Mouse (Mus musculus) stomach, postnatal 0 days (tissue): ENCODE data around the gene Apbb1ip. TPM values are rescaled to one million over a fixed set of nuclear protein-coding genes. Genes with fewer than 3 reads are reported as not detected.

ENCODE experiments used
- ATAC-seq: fragments of 200-750 bp; cut with Nextera tagmentation; 2 replicates; pipeline ENCODE4 v1.8.0; 2017; ENCODE audit not compliant: low FRiP score, low TSS enrichment
- DNase-seq: peaks from one replicate; pipeline ENCODE4 v3.0.0-alpha.2; 2016; ENCODE audit warnings: low spot score
- H3K27ac ChIP-seq: fragments of 300-500 bp; sonication (generic); replicated peaks from 2 replicates; pipeline ENCODE4 v1.5.1; 2014; ENCODE audit warnings: mild to moderate bottlenecking, control low read depth
- H3K27me3 ChIP-seq: fragments of 300-500 bp; sonication (generic); 2 replicates; pipeline ENCODE4 v1.6.1; 2014; ENCODE audit warnings: low read length; ENCODE audit not compliant: control insufficient read depth, insufficient read depth
- H3K36me3 ChIP-seq: fragments of 300-500 bp; sonication (generic); 2 replicates; pipeline ENCODE4 v1.6.1; 2014; ENCODE audit warnings: low read length, mixed read lengths; ENCODE audit not compliant: control insufficient read depth, insufficient read depth
- H3K4me1 ChIP-seq: fragments of 300-500 bp; sonication (generic); replicated peaks from 2 replicates; pipeline ENCODE4 v1.6.1; 2014; ENCODE audit warnings: antibody characterized with exemption; ENCODE audit not compliant: control insufficient read depth, insufficient read depth
- H3K4me2 ChIP-seq: fragments of 300-500 bp; sonication (generic); replicated peaks from 2 replicates; pipeline ENCODE4 v1.6.1; 2014; ENCODE audit warnings: low read depth, mild to moderate bottlenecking, control low read depth, moderate library complexity
- H3K4me3 ChIP-seq: fragments of 300-500 bp; sonication (generic); 2 replicates; pipeline ENCODE4 v1.5.1; 2014; ENCODE audit warnings: low read depth, low read length, control low read depth
- H3K9ac ChIP-seq: fragments of 300-500 bp; sonication (generic); 2 replicates; pipeline ENCODE4 v1.6.1; 2014; ENCODE audit warnings: mild to moderate bottlenecking, low read length, control low read depth, mixed read lengths
- H3K9me3 ChIP-seq: fragments of 300-500 bp; sonication (generic); 2 replicates; pipeline ENCODE4 v1.6.1; 2016; ENCODE audit warnings: low read length; ENCODE audit not compliant: control insufficient read depth
- CTCF ChIP-seq: IDR thresholded peaks from 2 replicates; pipeline ENCODE4 v1.5.1; 2016; ENCODE audit warnings: antibody characterized with exemption, low read depth, mild to moderate bottlenecking, moderate library complexity
- EP300 ChIP-seq: optimal IDR thresholded peaks from 2 replicates; pipeline ENCODE3; 2016; ENCODE audit warnings: antibody characterized with exemption
- WGBS: fragments of 180-500 bp; shearing (Covaris S2); extraction: QIAGEN DNeasy Blood & Tissue Kit; methylation state at CpG from one replicate; pipeline ENCODE4 v1.1.7; 2014; 5-methylcytosine and 5-hydroxymethylcytosine counted together
- polyA plus RNA-seq: library from polyadenylated mRNA; unstranded; fragments of >200 nt; fragmentation: Nextera tagmentation; extraction: Ambion mirVana; gene quantifications from 2 replicates; pipeline ENCODE4 v1.2.1, GENCODE M21; 2015

Apbb1ip gene
- polyA plus RNA-seq: 0.79 and 1.5 TPM in 2 replicates

DNA sequence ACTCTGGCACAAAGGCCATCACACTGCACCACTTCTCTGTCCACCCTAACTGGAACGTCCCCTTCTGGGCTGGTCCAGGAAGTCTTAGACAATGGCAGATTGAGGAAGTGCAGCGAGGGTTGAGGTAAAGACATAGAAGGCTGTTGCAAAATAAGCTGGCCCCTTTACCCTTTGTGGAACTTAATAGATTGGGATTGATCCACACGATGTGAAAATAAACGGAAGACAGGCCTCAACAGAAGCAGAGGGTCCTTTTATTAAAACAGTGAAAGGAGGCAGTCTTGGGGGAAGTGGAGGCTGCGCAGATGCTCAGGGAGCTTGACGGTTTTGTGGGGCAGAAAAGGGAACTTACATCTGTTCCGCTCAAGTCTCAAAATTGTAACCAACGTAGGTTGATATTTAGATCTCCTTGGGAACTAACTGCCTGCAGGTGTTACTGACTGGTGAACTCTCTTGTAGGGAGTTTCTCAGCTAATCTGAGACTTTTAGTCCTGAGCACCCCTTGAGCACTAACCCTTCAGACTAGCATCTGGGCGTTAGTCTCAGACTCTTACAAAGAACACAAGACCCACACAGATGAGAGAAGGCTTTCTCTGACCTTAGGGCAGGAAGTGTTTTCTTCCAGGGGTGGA, at the start of gene Apbb1ip:
Gene Apbb1ip (plus strand): TSS at position 546 of the 632 bp plus-strand sequence.
- no peak for DNase-seq
- H3K9me3 ChIP-seq: no peaks in the 10 kb centered on the region
- H3K9ac ChIP-seq: peak within 1 kb of the TSS; percentile 45
- H3K4me3 ChIP-seq: peak within 1 kb of the TSS; percentile 33
- TF ChIP-seq EP300 (no peak), CTCF (no peak)
- H3K4me1 ChIP-seq: no peaks in the 10 kb centered on the region
- no peak for ATAC-seq
- peak within 1 kb of the TSS; percentile 64 for H3K4me2 ChIP-seq
- H3K36me3 ChIP-seq: no peaks in the 10 kb centered on the region
- WGBS: 39% methylated on average over 9 of the region's 9 CpGs
- no peaks in the 10 kb centered on the region for H3K27me3 ChIP-seq
- H3K27ac ChIP-seq: no peak within 1 kb of the TSS; the same call in 1 of the 2 replicates

DNA sequence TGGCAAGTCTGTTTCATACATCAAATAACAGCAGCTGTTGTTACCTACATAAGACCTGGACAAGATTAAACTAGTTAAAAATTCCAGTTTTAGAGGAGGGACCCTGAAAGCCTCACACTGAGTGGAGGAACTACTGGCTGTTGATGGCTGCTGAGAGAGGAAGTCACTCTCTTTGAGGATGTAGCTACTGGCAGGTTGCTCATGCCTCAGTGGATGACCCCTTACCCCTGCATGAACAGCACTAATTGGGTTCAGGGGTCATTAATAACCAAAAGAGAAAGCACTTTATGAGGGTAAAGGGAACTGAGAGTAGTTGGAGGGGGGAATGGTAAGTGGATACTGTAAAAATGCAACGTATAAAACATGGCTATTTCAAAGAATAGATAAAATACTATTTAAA, 46.8 kb upstream of the Apbb1ip start:
- Histone ChIP-seq H3K4me3 (no peak overlapping the region), H3K4me1 (no peaks in the 10 kb centered on the region), H3K4me2 (no peak overlapping the region), H3K36me3 (no peaks in the 10 kb centered on the region), H3K9ac (no peak overlapping the region), H3K27ac (no peak overlapping the region), H3K9me3 (no peaks in the 10 kb centered on the region), H3K27me3 (no peaks in the 10 kb centered on the region)
- no peak for TF ChIP-seq EP300
- no peak for TF ChIP-seq CTCF
- WGBS: 64% methylated on average over 1 of the region's 1 CpGs
- ATAC-seq (no peak), DNase-seq (no peak)

DNA sequence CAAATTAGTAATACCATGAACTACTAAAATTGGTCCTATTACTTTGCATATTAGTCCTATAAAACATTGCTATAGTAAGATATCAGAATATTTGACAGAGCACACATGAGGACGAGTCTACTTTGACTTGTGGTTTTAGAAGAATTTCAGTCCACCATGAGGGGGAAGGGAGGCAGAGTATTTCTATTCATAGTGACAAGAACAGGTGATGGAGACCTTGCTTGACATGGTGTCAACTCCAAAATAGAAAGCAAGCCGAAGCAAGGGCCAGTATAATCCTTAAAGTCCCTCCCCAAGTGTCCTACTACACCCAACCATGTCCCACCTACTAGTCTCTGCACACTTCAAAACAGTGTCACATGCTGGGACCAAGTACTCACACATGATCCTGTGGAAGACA, 37.8 kb upstream of the Apbb1ip start:
- H3K4me2 ChIP-seq: no peak overlapping the region
- no peak overlapping the region for H3K27ac ChIP-seq
- H3K4me3 ChIP-seq: no peak overlapping the region
- H3K4me1 ChIP-seq: no peaks in the 10 kb centered on the region
- no peak overlapping the region for H3K9ac ChIP-seq
- TF ChIP-seq CTCF (no peak), EP300 (no peak)
- ATAC-seq: no peak
- H3K9me3 ChIP-seq: no peaks in the 10 kb centered on the region
- no peaks in the 10 kb centered on the region for H3K27me3 ChIP-seq
- no peak for DNase-seq
- H3K36me3 ChIP-seq: no peaks in the 10 kb centered on the region
- 73% methylated on average over 2 of the region's 2 CpGs for WGBS

DNA sequence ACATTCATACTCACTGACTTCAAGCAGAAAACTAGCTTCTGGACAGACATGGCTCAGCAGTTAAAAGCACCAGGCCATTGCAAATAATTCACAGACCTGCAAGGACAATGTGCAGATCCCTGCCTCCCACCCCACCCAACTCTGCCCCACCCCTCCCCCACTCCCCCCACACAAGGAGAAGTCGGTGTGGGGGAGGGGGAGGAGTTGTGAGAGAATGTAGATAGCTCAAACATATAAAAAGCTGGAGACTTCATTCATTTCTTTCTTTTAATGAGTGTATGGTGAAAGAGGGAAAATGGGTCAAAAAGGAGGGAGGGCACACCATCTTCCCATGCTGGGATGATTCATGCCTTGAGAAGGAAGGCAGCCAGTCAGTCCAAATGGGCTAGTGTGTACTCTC, 34.5 kb upstream of the Apbb1ip start:
- ATAC-seq (no peak), DNase-seq (no peak)
- H3K27me3 ChIP-seq: no peaks in the 10 kb centered on the region
- no peaks in the 10 kb centered on the region for H3K36me3 ChIP-seq
- no peak overlapping the region for H3K27ac ChIP-seq
- no peak overlapping the region for H3K9ac ChIP-seq
- WGBS: 87% methylated on average over 1 of the region's 1 CpGs
- no peak overlapping the region for H3K4me3 ChIP-seq
- H3K9me3 ChIP-seq: no peaks in the 10 kb centered on the region
- no peak overlapping the region for H3K4me2 ChIP-seq
- TF ChIP-seq EP300: no peak
- TF ChIP-seq CTCF: no peak
- no peaks in the 10 kb centered on the region for H3K4me1 ChIP-seq

DNA sequence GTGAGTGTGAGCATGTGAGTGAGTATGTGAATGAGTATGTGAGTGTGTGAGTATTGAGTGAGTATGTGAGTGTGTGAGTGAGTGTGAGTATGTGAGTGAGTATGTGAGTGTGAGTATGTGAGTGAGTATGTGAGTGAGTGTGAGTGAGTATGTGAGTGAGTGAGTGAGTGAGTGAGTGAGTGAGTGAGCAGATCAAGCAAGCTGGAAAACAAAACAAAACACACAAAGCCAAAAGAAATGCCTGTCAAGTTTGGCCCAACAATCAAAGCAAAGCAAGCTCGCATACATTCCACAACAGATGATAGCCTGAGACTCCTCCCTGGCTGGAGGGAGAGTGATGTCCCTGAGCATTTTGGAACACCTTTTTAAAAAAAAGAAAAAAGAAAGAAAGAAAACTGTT, 33.5 kb upstream of the Apbb1ip start:
- Histone ChIP-seq H3K4me2 (no peak overlapping the region), H3K9me3 (no peaks in the 10 kb centered on the region), H3K9ac (no peak overlapping the region), H3K27me3 (no peaks in the 10 kb centered on the region), H3K4me3 (no peak overlapping the region), H3K27ac (no peak overlapping the region), H3K4me1 (no peaks in the 10 kb centered on the region), H3K36me3 (no peaks in the 10 kb centered on the region)
- no peak for DNase-seq
- ATAC-seq: no peak
- WGBS: 83% methylated on average over 1 of the region's 1 CpGs
- no peak for TF ChIP-seq CTCF
- no peak for TF ChIP-seq EP300

DNA sequence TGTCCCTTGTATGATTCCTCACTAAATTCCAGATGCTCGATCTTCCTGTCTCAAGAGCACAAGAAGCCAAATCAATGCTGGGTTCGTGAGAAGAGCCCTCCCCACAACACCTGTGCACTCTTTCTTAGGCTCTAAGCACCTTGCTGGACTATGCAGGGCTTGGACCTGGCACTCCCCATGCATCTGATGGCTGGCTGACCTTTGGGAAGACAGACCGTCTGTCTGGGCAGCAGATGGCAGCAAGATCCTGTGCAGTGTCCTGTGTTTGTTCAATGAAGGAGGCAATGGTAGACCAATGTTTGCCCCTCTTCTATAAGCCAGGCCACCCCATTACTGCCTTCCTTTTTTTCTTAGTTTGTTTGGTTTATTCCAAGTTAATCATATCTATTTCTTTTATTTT, 32.7 kb upstream of the Apbb1ip start:
- Histone ChIP-seq H3K9ac (no peak overlapping the region), H3K27me3 (no peaks in the 10 kb centered on the region), H3K36me3 (no peaks in the 10 kb centered on the region), H3K27ac (no peak overlapping the region), H3K4me2 (no peak overlapping the region), H3K4me3 (no peak overlapping the region), H3K4me1 (no peaks in the 10 kb centered on the region), H3K9me3 (no peaks in the 10 kb centered on the region)
- 53% methylated on average over 3 of the region's 3 CpGs for WGBS
- DNase-seq: no peak
- TF ChIP-seq EP300: no peak
- TF ChIP-seq CTCF: peak; percentile 40
- ATAC-seq: no peak
